8 mouse cellular contexts compared by ENCODE assay signal in the genomic region with DNA sequence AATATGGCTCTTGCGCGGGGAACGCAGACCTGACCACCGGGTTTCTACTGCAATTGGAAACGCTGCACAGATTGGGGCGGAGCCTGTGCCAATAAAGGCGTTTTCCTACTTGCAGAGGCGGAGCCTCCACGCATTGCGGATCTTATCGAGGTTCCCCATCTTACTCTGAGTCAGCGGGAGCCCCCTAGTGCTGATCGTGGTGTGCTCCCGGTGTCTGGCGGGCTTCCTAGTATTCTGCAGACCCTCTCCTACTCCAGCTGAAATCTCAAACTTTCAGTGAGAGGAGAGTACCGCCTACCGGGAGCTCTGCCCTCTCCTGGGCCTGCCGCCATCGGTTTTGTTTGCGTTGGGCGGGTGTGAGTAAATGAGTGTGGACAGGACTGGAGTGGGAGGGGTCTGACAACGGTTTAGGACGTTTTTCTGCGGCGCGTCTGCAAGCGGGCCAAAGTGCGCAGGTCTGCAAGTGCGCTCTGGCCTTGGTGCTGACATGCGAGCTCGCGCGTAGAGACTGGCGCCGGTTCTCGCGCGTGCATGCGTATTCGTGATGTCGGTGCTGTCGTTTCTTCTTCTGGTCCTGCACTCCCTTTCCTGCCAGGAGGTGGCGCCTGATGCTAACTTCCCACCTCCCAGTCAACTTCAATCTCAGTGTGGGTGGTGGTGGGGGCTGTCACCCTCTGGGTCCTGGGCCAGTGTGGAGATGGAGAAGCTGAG. TPM values are rescaled to one million over a fixed set of nuclear protein-coding genes. Genes with fewer than 3 reads are reported as not detected.
DNase-seq lines count a peak whose midpoint lies in the region.

No protein-coding gene starts in this region.

- peak; percentile 85 for DNase-seq in adrenal gland, adult 2 months
- peak; percentile 95 for DNase-seq in embryo, embryonic 10.5 days (ENCODE audit: low spot score)
- DNase-seq in gastrocnemius, postnatal 14 days = peak; percentile 81
- DNase-seq in induced T-regulatory cell, adult 2 months (ENCODE audit: low read depth) = peak; percentile 71
- DNase-seq in left cerebral cortex, adult 9 months (ENCODE audit: low spot score in 2 of 2) = peak; percentile 83 to 93
- DNase-seq in right cerebral cortex, adult 18-20 months = peak; percentile 93
- DNase-seq in urinary bladder, postnatal 25 days (ENCODE audit: low spot score) = peak; percentile 56

- peaks cover 84% of the 10 kb centered on the region for H3K27me3 ChIP-seq in megakaryocyte, embryonic 14.5 days (replicated peaks)

- peak overlapping the region; percentile 87 for H3K4me3 ChIP-seq in megakaryocyte, embryonic 14.5 days (replicated peaks)

- no peaks in the 10 kb centered on the region for H3K36me3 ChIP-seq in megakaryocyte, embryonic 14.5 days (replicated peaks; ENCODE audit: low read length)

- H3K4me1 ChIP-seq in megakaryocyte, embryonic 14.5 days = peaks cover 11% of the 10 kb centered on the region

- intact Hi-C loops in gastrocnemius, postnatal 14 days (cut with DNase I; ENCODE audit: low total_unique reads) = no loop called here

- H3K9me3 ChIP-seq in megakaryocyte, embryonic 14.5 days = no peaks in the 10 kb centered on the region

RNA-seq across cellular contexts. Expression of a gene that starts 8.2 kb away (rescaled TPM):
- 1 to 10 TPM; 1.5 to 2.0 TPM for total RNA-seq in adrenal gland, adult 2 months (2021)
- 2.2 and 5.4 TPM in 2 replicates for polyA plus RNA-seq in adrenal gland, adult 2 months (2012; rRNA removed)
- under 1 TPM in 1 of 2 experiments, not detected in 1; 0.18 TPM for total RNA-seq in gastrocnemius, postnatal 14 days (2021)
- 0.62 TPM in 1 of 2 replicates, not detected in the other for polyA plus RNA-seq in megakaryocyte, embryonic 14.5 days (2012; ENCODE audit: insufficient read depth, low replicate concordance)

RNA-seq across cellular contexts. Expression of a gene that starts 8.5 kb away (rescaled TPM):
- 1 to 10 TPM; 2.3 to 4.3 TPM for total RNA-seq in adrenal gland, adult 2 months (2021)
- polyA plus RNA-seq in adrenal gland, adult 2 months (2012; rRNA removed) = 1.9 and 2.6 TPM in 2 replicates
- under 1 TPM; 0.09 to 0.12 TPM for total RNA-seq in gastrocnemius, postnatal 14 days (2021)
- not detected in 2 replicates for polyA plus RNA-seq in megakaryocyte, embryonic 14.5 days (2012; ENCODE audit: insufficient read depth, low replicate concordance)

RNA-seq across cellular contexts. Expression of a gene that starts 25.6 kb away (rescaled TPM):
- total RNA-seq in adrenal gland, adult 2 months (2021) = not detected
- polyA plus RNA-seq in adrenal gland, adult 2 months (2012; rRNA removed) = not detected in 2 replicates
- not detected for total RNA-seq in gastrocnemius, postnatal 14 days (2021)
- not detected in 2 replicates for polyA plus RNA-seq in megakaryocyte, embryonic 14.5 days (2012; ENCODE audit: insufficient read depth, low replicate concordance)

RNA-seq across cellular contexts. Expression of a gene that starts 31.0 kb away (rescaled TPM):
- 10 to 100 TPM; 36.0 to 42.7 TPM for total RNA-seq in adrenal gland, adult 2 months (2021)
- 31.1 and 34.0 TPM in 2 replicates for polyA plus RNA-seq in adrenal gland, adult 2 months (2012; rRNA removed)
- total RNA-seq in gastrocnemius, postnatal 14 days (2021) = 10 to 100 TPM; 23.0 to 25.8 TPM
- 4.5 and 8.0 TPM in 2 replicates for polyA plus RNA-seq in megakaryocyte, embryonic 14.5 days (2012; ENCODE audit: insufficient read depth, low replicate concordance)

RNA-seq across cellular contexts. Expression of a gene that starts 56.9 kb away (rescaled TPM):
- under 1 TPM in 1 of 2 experiments, not detected in 1; 0.06 TPM for total RNA-seq in adrenal gland, adult 2 months (2021)
- not detected in 2 replicates for polyA plus RNA-seq in adrenal gland, adult 2 months (2012; rRNA removed)
- total RNA-seq in gastrocnemius, postnatal 14 days (2021) = not detected
- not detected in 2 replicates for polyA plus RNA-seq in megakaryocyte, embryonic 14.5 days (2012; ENCODE audit: insufficient read depth, low replicate concordance)

Comparison
In these comparisons a context has a peak if more than half of its experiments do, and no peak if none do; other contexts are left out.
1. Peak in every context shown above with its lines: DNase-seq and H3K4me3 ChIP-seq.